Mouse (Mus musculus) thymus, adult 2 months (tissue): ENCODE measurements around the gene Gba. TPM values are rescaled to one million over a fixed set of nuclear protein-coding genes. Genes with fewer than 3 reads are reported as not detected.
"Not testable (repeated sequence)": the region's sequence is repeated elsewhere in the genome, so short reads cannot be mapped to it uniquely, and the experiment has no call there.

Experiments used
- DNase-seq: peaks from one replicate; pipeline ENCODE4 v3.0.0; 2021
- H3K27ac ChIP-seq: fragments of 200-500 bp; 2 replicates; pipeline ENCODE4 v1.5.1; 2012; ENCODE audit warnings: low read length, control low read depth; ENCODE audit not compliant: control insufficient read depth, insufficient read depth
- H3K27me3 ChIP-seq: fragments of 200-500 bp; 2 replicates; pipeline ENCODE4 v1.6.1; 2012; ENCODE audit warnings: mild to moderate bottlenecking, low read length, moderate library complexity, mixed read lengths; ENCODE audit not compliant: control insufficient read depth, insufficient read depth
- H3K36me3 ChIP-seq: fragments of 200-500 bp; 2 replicates; pipeline ENCODE4 v1.6.1; 2012; ENCODE audit warnings: mild to moderate bottlenecking, low read length, moderate library complexity; ENCODE audit not compliant: control insufficient read depth, insufficient read depth
- H3K4me1 ChIP-seq: fragments of 200-500 bp; replicated peaks from 2 replicates; pipeline ENCODE4 v1.6.1; 2012; ENCODE audit warnings: low read length; ENCODE audit not compliant: control insufficient read depth, insufficient read depth
- H3K4me3 ChIP-seq: fragments of 200-500 bp; 2 replicates; pipeline ENCODE4 v1.5.1; 2012; ENCODE audit warnings: mild to moderate bottlenecking, low read length, control low read depth, moderate library complexity; ENCODE audit not compliant: control insufficient read depth, insufficient read depth
- CTCF ChIP-seq: fragments of 200-500 bp; IDR thresholded peaks from 2 replicates; pipeline ENCODE4 v1.5.1; 2012; ENCODE audit warnings: mild to moderate bottlenecking, control low read depth, low read length, moderate library complexity, borderline replicate concordance; ENCODE audit not compliant: control insufficient read depth, poor library complexity, insufficient read depth; ENCODE audit errors: extremely low read depth
- POLR2A ChIP-seq: fragments of 200-500 bp; IDR thresholded peaks from 2 replicates; pipeline ENCODE4 v1.6.1; 2012; ENCODE audit warnings: mild to moderate bottlenecking, low read length, control low read depth, moderate library complexity; ENCODE audit not compliant: control insufficient read depth, poor library complexity, insufficient read depth; ENCODE audit errors: extremely low read depth
- WGBS: fragments of 180-500 bp; shearing (Covaris S2); methylation state at CpG from one replicate; pipeline ENCODE4 v1.1.7; 2018; 5-methylcytosine and 5-hydroxymethylcytosine counted together
- polyA plus RNA-seq: library from polyadenylated mRNA; depleted of rRNA; stranded (reverse); fragments of >200 nt; gene quantifications from 2 replicates; pipeline ENCODE4 v1.2.3, GENCODE M21; 2012

The Gba gene
- polyA plus RNA-seq, 1 experiment, result 117 TPM

DNA sequence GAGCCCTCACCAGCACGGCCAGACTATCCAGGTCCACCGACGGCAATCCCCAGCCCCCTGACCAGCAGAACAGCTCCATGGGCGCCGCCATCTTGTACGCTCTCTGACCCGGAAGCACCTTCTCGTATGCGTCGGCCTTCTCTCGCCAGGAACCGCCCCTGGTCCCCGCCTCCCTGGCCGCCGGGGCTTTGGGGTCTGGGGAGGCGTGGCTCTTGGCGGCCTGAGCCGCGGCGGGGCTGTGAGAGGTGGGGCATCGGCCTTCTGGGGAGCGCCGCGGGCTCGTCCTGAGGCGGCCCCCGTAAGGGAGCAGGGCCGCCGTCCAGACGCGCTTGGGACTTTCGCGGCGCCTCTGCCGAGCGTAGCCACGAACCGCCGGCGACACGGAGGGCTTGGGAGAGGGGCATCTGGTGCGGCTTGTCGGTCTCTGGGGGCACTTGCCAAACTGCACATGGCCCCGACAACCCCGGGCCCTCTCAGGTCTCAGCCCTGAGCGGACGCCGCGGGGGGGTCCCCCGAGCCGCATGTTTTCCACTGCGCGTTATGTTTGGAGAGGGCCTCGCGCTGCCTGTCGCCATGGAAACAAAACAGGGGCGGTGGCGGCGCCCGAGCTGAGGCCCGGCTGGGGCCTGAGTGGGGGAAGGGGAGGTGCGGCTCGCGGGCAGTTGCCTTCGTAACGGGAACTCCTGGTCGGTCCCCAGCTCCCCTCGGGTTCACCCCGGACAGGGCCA is 11.2 kb downstream of the Gba start:
- peaks cover 3% of the 10 kb centered on the region for H3K4me1 ChIP-seq
- TF ChIP-seq CTCF, result peak; percentile 26; the same call in 1 of the 2 replicates
- peak; percentile 33; the same call in 1 of the 2 replicates for TF ChIP-seq POLR2A
- peak; percentile 90 for DNase-seq
- no peak overlapping the region for H3K27ac ChIP-seq
- H3K27me3 ChIP-seq, result no peaks in the 10 kb centered on the region; the same call in 1 of the 2 replicates
- peaks cover 8% of the 10 kb centered on the region; the same call in 1 of the 2 replicates for H3K36me3 ChIP-seq
- H3K4me3 ChIP-seq, result peak overlapping the region; percentile 79
- under 1% methylated on average over 69 of the region's 69 CpGs for WGBS

DNA sequence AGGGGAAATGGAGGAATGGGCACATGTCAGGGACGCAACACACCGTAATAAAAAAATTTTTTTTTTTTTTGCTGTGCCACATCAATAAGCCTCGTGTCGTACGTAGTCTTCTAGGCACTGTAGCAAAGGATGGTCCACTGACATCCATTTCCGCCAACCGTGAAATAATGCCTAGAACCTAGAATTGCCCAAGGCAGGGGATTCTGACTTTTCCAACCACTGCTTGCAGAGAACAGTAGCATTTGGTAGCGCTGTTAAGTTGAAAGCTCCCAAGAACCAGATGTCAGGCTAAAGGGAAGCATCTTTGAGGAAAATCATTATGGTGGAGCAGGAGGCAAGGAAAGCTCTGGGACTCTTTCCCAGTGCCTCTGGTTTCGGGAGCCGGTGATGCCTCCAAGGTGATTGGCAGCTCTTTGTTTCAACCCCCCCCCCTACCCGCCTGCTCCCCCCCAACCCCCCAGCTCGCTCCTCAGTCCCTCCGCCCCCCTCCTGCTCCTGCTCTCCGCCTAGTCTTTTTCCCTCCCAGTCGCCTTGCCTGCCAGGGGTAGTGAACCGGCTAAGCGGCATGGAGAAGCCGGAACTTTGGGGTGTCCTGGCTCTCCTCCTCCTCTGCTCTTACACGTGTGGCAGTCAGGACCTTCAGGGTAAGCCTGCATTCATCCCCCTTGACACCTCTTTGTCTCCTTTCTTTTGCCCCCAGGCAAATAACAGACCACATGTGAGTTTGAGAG is 12.1 kb downstream of the Gba start, which contains the start of gene Thbs3:
Gene Thbs3 (plus strand): TSS at position 500 of the 731 bp plus-strand sequence.
- H3K27ac ChIP-seq, result no peak within 1 kb of the TSS
- TF ChIP-seq POLR2A, result no peak
- H3K4me1 ChIP-seq, result peaks cover 3% of the 10 kb centered on the region
- H3K27me3 ChIP-seq, result no peaks in the 10 kb centered on the region; the same call in 1 of the 2 replicates
- H3K4me3 ChIP-seq, result peak within 1 kb of the TSS; percentile 79
- peaks cover 4% of the 10 kb centered on the region; the same call in 1 of the 2 replicates for H3K36me3 ChIP-seq
- WGBS, result 8% methylated on average over 19 of the region's 19 CpGs
- DNase-seq, result no peak

DNA sequence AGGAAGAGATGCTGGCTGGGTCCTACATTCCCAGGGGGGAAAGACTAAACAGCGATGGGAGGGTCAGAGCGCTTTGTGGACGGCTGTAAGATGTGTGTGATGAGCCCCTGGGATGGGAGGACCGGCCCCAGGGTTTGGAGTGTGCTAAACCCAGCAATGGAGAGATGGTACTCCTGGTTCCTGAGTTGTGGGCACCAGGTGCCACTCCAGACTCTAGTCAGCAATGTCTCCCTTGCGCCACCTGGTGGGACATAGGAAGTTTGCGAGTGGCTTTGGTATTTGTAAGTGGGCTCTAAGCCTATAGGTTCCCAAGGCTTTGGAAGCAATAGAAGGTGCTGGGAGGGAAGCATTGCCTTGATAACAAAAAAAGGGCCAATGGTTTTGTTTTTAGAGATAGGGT is 13.1 kb downstream of the Gba start:
- WGBS, result under 1% methylated on average over 6 of the region's 6 CpGs
- no peak overlapping the region for H3K4me3 ChIP-seq
- TF ChIP-seq CTCF, result peak; percentile 69; the same call in 1 of the 2 replicates
- TF ChIP-seq POLR2A, result no peak
- H3K4me1 ChIP-seq, result peaks cover 3% of the 10 kb centered on the region
- H3K36me3 ChIP-seq, result no peaks in the 10 kb centered on the region
- no peak overlapping the region for H3K27ac ChIP-seq
- no peaks in the 10 kb centered on the region; the same call in 1 of the 2 replicates for H3K27me3 ChIP-seq
- peak; percentile 83 for DNase-seq

DNA sequence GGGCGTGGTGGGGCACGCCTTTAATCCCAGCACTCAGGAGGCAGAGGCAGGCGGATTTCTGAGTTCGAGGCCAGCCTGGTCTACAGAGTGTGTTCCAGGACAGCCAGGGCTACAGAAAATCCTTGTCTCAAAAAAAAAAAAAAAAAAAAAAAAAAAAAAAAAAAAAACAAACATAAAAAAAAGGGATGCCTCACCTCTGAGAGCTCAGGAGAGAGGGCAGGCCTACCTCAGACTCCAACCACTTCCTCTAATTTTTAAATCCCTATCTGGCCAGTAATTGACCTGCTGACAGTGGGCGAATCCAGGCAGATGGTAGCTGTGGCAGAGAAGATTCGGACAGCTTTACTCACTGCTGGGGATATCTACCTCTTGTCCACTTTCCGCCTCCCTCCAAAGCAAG is 13.7 kb downstream of the Gba start:
- WGBS, result 76% methylated on average over 7 of the region's 7 CpGs
- H3K36me3 ChIP-seq, H3K27me3 ChIP-seq, H3K4me3 ChIP-seq, H3K27ac ChIP-seq, H3K4me1 ChIP-seq, DNase-seq: not testable (repeated sequence)

DNA sequence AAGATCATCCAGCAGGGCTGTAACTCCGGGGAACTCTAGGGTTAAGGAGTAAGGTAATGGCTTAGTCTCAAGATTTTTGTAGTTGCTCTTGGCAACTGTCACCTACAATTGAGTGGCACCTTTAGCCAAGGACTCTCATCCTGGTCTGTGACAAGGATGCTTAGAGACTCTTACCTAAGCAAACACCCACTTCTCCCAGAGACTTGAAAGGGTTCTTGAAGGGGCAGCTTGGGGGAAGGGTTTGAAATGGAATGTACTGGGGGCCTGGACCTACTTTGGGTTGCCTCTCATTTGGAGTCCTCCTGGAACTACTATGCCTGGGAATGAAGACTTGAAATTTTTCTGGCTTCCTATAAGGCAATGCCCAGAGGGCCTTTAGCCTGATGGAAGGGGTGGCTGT is 15.5 kb downstream of the Gba start:
- Histone ChIP-seq H3K27ac (no peak overlapping the region), H3K4me1 (peaks cover 3% of the 10 kb centered on the region), H3K4me3 (no peak overlapping the region), H3K27me3 (no peaks in the 10 kb centered on the region; the same call in 1 of the 2 replicates), H3K36me3 (no peaks in the 10 kb centered on the region)
- TF ChIP-seq CTCF (no peak), POLR2A (no peak)
- 92% methylated on average over 1 of the region's 1 CpGs for WGBS
- no peak for DNase-seq

DNA sequence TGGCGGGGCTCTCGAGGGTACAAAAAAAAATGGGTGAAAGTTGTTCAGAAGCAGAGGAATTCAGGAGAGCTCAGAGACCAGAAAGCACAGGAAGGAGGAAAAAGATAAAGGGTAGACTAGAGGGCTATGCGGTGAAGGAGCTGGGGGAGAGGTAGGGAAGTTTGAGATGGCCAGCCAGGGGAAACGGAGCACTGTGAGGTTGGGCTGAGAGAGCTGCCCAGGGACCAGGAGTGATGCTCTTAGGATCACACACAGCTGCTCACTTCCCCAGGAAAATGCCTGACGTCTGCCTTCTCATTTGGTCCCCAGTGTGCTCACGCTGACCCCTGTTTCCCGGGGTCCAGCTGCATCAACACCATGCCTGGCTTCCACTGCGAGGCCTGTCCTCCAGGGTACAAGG is 16.8 kb downstream of the Gba start:
- Histone ChIP-seq H3K27ac (no peak overlapping the region), H3K4me1 (no peaks in the 10 kb centered on the region; the same call in 1 of the 2 replicates), H3K27me3 (no peaks in the 10 kb centered on the region; the same call in 1 of the 2 replicates), H3K4me3 (no peak overlapping the region), H3K36me3 (no peaks in the 10 kb centered on the region)
- no peak for DNase-seq
- WGBS, result 75% methylated on average over 8 of the region's 8 CpGs
- no peak for TF ChIP-seq CTCF
- no peak for TF ChIP-seq POLR2A
